In the genomic region with DNA sequence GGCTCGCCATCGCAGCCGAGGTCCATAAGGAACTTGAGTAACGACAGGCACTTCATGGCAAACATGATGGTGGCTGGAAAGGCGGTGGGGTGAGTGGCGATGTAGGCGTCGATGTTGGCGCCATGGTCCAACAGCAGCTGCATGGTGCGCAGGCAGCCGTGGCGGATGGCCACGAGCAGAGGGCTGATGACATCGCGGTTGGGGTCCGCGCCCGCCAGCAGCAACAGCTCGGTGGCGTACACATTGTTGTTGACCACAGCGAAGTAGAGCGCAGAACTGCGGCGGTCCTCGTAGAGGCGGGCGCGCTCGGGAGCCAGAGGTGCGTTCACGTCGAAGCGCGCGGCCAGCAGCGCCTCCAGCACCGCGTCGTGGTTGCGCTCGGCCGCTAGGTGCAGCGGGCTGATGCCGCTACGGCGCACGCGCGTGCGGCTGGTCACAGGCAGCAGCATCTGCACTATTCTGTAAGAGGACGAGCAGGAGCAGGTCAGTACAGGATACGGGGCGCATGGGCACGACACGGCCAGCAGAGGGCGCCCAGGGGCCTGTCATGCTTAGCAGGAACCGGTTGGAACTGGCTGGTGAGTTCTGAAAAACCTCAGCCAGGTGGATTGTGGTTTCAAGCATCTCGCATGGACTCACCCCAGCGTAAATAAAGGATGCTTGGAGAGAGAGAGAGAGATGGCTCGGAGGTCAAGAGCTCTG, we compare ENCODE assay signal across 8 mouse cellular contexts. TPM values are rescaled to one million over a fixed set of nuclear protein-coding genes. Genes with fewer than 3 reads are reported as not detected.
DNase-seq lines count a peak whose midpoint lies in the region; ATAC-seq lines count a peak whose summit lies in the region.

No protein-coding gene starts in this region.

- peak overlapping the region; percentile 48 for H3K4me2 ChIP-seq in hindbrain, embryonic 14.5 days (replicated peaks)

- peaks cover 15% of the 10 kb centered on the region for H3K27me3 ChIP-seq in hindbrain, embryonic 14.5 days (ENCODE audit: control insufficient read depth, insufficient read depth, low read length)

- 7% methylated on average over 60 of the region's 60 CpGs for WGBS in hindbrain, embryonic 14.5 days

- peak; percentile 94 for ATAC-seq in hindbrain, embryonic 14.5 days (ENCODE audit: low FRiP score)

- peak; percentile 92 for DNase-seq in Muller cell, postnatal 12 days (ENCODE audit: inconsistent ontology term)
- DNase-seq in cerebellum, postnatal 14 days, result peak; percentile 94 to 98
- peak; percentile 77 for DNase-seq in frontal cortex, postnatal 25 days (ENCODE audit: low spot score in 2 of 2)
- DNase-seq in hindbrain, embryonic 14.5 days (ENCODE audit: low spot score), result peak; percentile 92
- DNase-seq in layer of hippocampus, postnatal 25 days (ENCODE audit: extremely low spot score in 1 of 2, low spot score in 1 of 2), result peak; percentile 68 to 90
- peak; percentile 91 for DNase-seq in lung, postnatal 14 days
- peak; percentile 98 for DNase-seq in retina, embryonic 14.5 days (ENCODE audit: low spot score)
- peak; percentile 91 to 92 for DNase-seq in thymus, postnatal 36 days

- no peaks in the 10 kb centered on the region for H3K9me3 ChIP-seq in hindbrain, embryonic 14.5 days (ENCODE audit: control insufficient read depth, low read length)

- peak overlapping the region; percentile 31 for H3K4me3 ChIP-seq in hindbrain, embryonic 14.5 days (replicated peaks; ENCODE audit: low read length)

- no peak overlapping the region for H3K27ac ChIP-seq in hindbrain, embryonic 14.5 days

- H3K9ac ChIP-seq in hindbrain, embryonic 14.5 days, result peak overlapping the region; percentile 43; the same call in 1 of the 2 replicates

- H3K36me3 ChIP-seq in hindbrain, embryonic 14.5 days (replicated peaks; ENCODE audit: control insufficient read depth, insufficient read depth), result no peaks in the 10 kb centered on the region

- no peaks in the 10 kb centered on the region for H3K4me1 ChIP-seq in hindbrain, embryonic 14.5 days (replicated peaks; ENCODE audit: control insufficient read depth, insufficient read depth, low read length)

RNA-seq across cellular contexts. Expression of a gene that starts 14.5 kb away (rescaled TPM):
- polyA plus RNA-seq in hindbrain, embryonic 14.5 days (2014; fragmentation: Nextera tagmentation; extraction: Ambion mirVana), result 8.3 and 9.1 TPM in 2 replicates
- total RNA-seq in layer of hippocampus, postnatal 25 days (2021), result 1 to 10 TPM; 1.5 to 2.3 TPM

RNA-seq across cellular contexts. Expression of a gene that starts 30.5 kb away (rescaled TPM):
- polyA plus RNA-seq in hindbrain, embryonic 14.5 days (2014; fragmentation: Nextera tagmentation; extraction: Ambion mirVana), result 1.5 and 1.6 TPM in 2 replicates
- total RNA-seq in layer of hippocampus, postnatal 25 days (2021), result 1 to 10 TPM; 1.9 to 2.2 TPM
